Mouse (Mus musculus) heart, postnatal 25 days (tissue): ENCODE measurements around the gene Echdc1. TPM values are rescaled to one million over a fixed set of nuclear protein-coding genes. Genes with fewer than 3 reads are reported as not detected.
"Not testable (repeated sequence)": the region's sequence is repeated elsewhere in the genome, so short reads cannot be mapped to it uniquely, and the experiment has no call there.

Experiments used
- DNase-seq: peaks from one replicate; pipeline ENCODE4 v3.0.0; 2022; ENCODE audit warnings: low spot score
- intact Hi-C: fragments of 180-260 bp; cut with DNase I; formaldehyde crosslinking; loops from one replicate; pipeline ENCODE4 v1.15.1; 2025
- total RNA-seq, 2 experiments: library from RNA; stranded (reverse); gene quantifications; 2 replicates each; pipeline ENCODE4 v1.2.3; 2021

Echdc1 gene
- total RNA-seq, 2 experiments from 2014 or later = 33.3 to 37.4 TPM

GRCm38 (mm10) chr10:29394890-29395289 lies 81.9 kb downstream of the Echdc1 start:
- intact Hi-C loops, DNase-seq: not testable (repeated sequence)

Other genes with a start within 250 kb of the Echdc1 start
- not detected for gene Soga3, start 169.3 kb upstream of the Echdc1 start, total RNA-seq
- gene Gm49353, start 114.2 kb upstream of the Echdc1 start, total RNA-seq = not detected
- gene 9330159F19Rik, start 101.6 kb upstream of the Echdc1 start, total RNA-seq = under 1 TPM; 0.08 to 0.11 TPM
- gene Rnf146, start 49.3 kb downstream of the Echdc1 start, total RNA-seq = 10 to 100 TPM; 53.2 to 60.3 TPM
- under 1 TPM; 0.08 to 0.17 TPM for gene Rspo3, start 222.7 kb downstream of the Echdc1 start, total RNA-seq